Mouse (Mus musculus): ENCODE results near the gene Asf1a. TPM values are rescaled to one million over a fixed set of nuclear protein-coding genes. Genes with fewer than 3 reads are reported as not detected.

Gene Asf1a
- 36.1 and 40.8 TPM in 2 replicates for polyA plus RNA-seq (2012; rRNA removed)

GRCm38 (mm10) chr10:53596677-53597120 lies at the start of gene Asf1a:
Gene Asf1a (plus strand): TSS chr10:53596757.

GRCm38 (mm10) chr10:53630339-53630738 lies 33.8 kb downstream of the Asf1a start, which contains the start of gene Mcm9:
Gene Mcm9 (minus strand): TSS chr10:53630439.

Other genes starting within 250 kb of the Asf1a start
- gene Cep85l, start 216.8 kb upstream of the Asf1a start, polyA plus RNA-seq (2012; rRNA removed) = 7.9 and 8.1 TPM in 2 replicates
- gene Mcm9, start 33.7 kb downstream of the Asf1a start, polyA plus RNA-seq (2012; rRNA removed) = 3.3 and 3.4 TPM in 2 replicates
- gene Fam184a, start 154.4 kb downstream of the Asf1a start, polyA plus RNA-seq (2012; rRNA removed) = 14.8 and 19.5 TPM in 2 replicates

Measured in central nervous system, embryonic 18 days (tissue).